ENCODE assay signal across 20 mouse cellular contexts in the genomic region with DNA sequence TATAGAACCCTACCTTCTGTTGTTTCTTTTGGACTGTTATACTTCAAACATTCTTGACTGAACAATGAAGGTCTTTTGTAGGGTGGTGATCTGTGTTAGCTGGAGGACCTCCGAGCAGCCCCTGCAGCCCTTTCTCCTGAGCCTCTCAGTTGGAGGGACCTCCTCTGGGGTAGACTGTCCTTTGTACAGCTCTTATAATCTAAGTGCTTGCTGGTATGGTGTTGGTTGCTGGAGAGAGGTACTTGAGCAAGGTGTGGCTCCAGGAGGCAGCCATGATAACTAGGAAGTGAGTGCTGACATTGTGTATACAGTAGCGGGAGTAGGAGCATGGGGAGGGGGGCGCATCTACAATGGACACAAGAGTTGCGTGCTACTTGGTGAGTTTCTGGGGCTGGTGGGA. TPM values are rescaled to one million over a fixed set of nuclear protein-coding genes. Genes with fewer than 3 reads are reported as not detected.
DNase-seq lines count a peak whose midpoint lies in the region; ATAC-seq and TF ChIP-seq lines count a peak whose summit lies in the region.
"Had no signal": no experiment of that assay in that cellular context is flagged by ENCODE, and none has a peak within 500 bp of the region (broad histone marks: within the 10 kb centered on the region; RNA-seq: fewer than 3 reads in every experiment).

No protein-coding gene starts in this region.

- peaks cover 29% of the 10 kb centered on the region for H3K79me2 ChIP-seq in myocyte (ENCODE audit: control insufficient read depth, insufficient read depth)

- no peaks in the 10 kb centered on the region for H3K36me3 ChIP-seq in lung, embryonic 15.5 days
- H3K36me3 ChIP-seq in lung, postnatal 0 days (ENCODE audit: insufficient read depth, low read length) = no peaks in the 10 kb centered on the region
- no peaks in the 10 kb centered on the region for H3K36me3 ChIP-seq in myocyte (ENCODE audit: control insufficient read depth, insufficient read depth)
- H3K36me3 ChIP-seq: forebrain, embryonic 15.5 days had no signal

- DNase-seq in lung, postnatal 25 days (ENCODE audit: low spot score) = no peak
- DNase-seq in lung, postnatal 0 days (ENCODE audit: low spot score) = peak; percentile 49
- no peak for DNase-seq in lung, postnatal 36 days
- DNase-seq in left cerebral cortex, postnatal 10 days (ENCODE audit: extremely low spot score in 1 of 2, low spot score in 2 of 2) = no peak
- DNase-seq: adrenal gland, adult 2 months; adrenal gland, postnatal 10 days; adrenal gland, postnatal 25 days; cerebellum, adult 11 months; cerebellum, adult 18-20 months; cerebellum, adult 8-10 months; cerebellum, adult 9-11 months; cerebellum, postnatal 14 days; cerebellum, postnatal 36 days; embryo, embryonic 11 days had no signal

- TF ChIP-seq POLR2A in myocyte (IDR thresholded peaks at IDR 0.05; ENCODE audit: insufficient read length, low read depth) = no peak

- H3K27me3 ChIP-seq in lung, embryonic 15.5 days = no peaks in the 10 kb centered on the region
- H3K27me3 ChIP-seq in lung, postnatal 0 days (replicated peaks; ENCODE audit: insufficient read depth, low read length) = no peaks in the 10 kb centered on the region
- no peaks in the 10 kb centered on the region for H3K27me3 ChIP-seq in myocyte (ENCODE audit: control insufficient read depth, insufficient read depth, insufficient read length)
- H3K27me3 ChIP-seq: embryonic facial prominence, embryonic 13.5 days; embryonic facial prominence, embryonic 15.5 days; forebrain, embryonic 13.5 days; forebrain, embryonic 15.5 days had no signal

- H3ac ChIP-seq in myocyte (ENCODE audit: control insufficient read depth, insufficient read length) = no peak overlapping the region

- H3K27ac ChIP-seq in lung, embryonic 15.5 days = no peak overlapping the region
- no peak overlapping the region for H3K27ac ChIP-seq in lung, postnatal 0 days (ENCODE audit: low read length)
- H3K27ac ChIP-seq: embryonic facial prominence, embryonic 13.5 days; embryonic facial prominence, embryonic 15.5 days; forebrain, embryonic 13.5 days; forebrain, embryonic 15.5 days had no signal

- no peak for TF ChIP-seq EP300 in lung, postnatal 0 days (IDR thresholded peaks at IDR 0.05)

- WGBS in lung, embryonic 15.5 days = 57% methylated on average over 4 of the region's 4 CpGs
- 74% methylated on average over 4 of the region's 4 CpGs for WGBS in lung, postnatal 0 days

- H3K9ac ChIP-seq in lung, embryonic 15.5 days = no peak overlapping the region
- H3K9ac ChIP-seq in lung, postnatal 0 days (replicated peaks; ENCODE audit: low read depth) = no peak overlapping the region
- H3K9ac ChIP-seq: embryonic facial prominence, embryonic 13.5 days; embryonic facial prominence, embryonic 15.5 days; forebrain, embryonic 13.5 days; forebrain, embryonic 15.5 days had no signal

- ATAC-seq in lung, embryonic 15.5 days (ENCODE audit: borderline replicate concordance, extremely low read depth, low FRiP score, low TSS enrichment) = peak; percentile 37; the same call in 1 of the 2 replicates
- peak; percentile 56; the same call in 1 of the 2 replicates for ATAC-seq in lung, postnatal 0 days
- ATAC-seq: forebrain, embryonic 13.5 days; forebrain, embryonic 15.5 days had no signal

- H3K9me3 ChIP-seq in lung, embryonic 15.5 days = no peaks in the 10 kb centered on the region
- no peaks in the 10 kb centered on the region for H3K9me3 ChIP-seq in lung, postnatal 0 days (ENCODE audit: low read length)
- H3K9me3 ChIP-seq: embryonic facial prominence, embryonic 13.5 days; embryonic facial prominence, embryonic 15.5 days; forebrain, embryonic 13.5 days; forebrain, embryonic 15.5 days had no signal

- TF ChIP-seq CTCF in lung, postnatal 0 days (IDR thresholded peaks at IDR 0.05) = no peak

- no peak overlapping the region for H3K4me2 ChIP-seq in lung, embryonic 15.5 days
- H3K4me2 ChIP-seq in lung, postnatal 0 days (replicated peaks; ENCODE audit: low read depth, low read length) = no peak overlapping the region
- H3K4me2 ChIP-seq in myocyte (ENCODE audit: low read depth) = peak overlapping the region; percentile 31
- H3K4me2 ChIP-seq: embryonic facial prominence, embryonic 13.5 days; embryonic facial prominence, embryonic 15.5 days; forebrain, embryonic 13.5 days; forebrain, embryonic 15.5 days had no signal

- intact Hi-C loops in left cerebral cortex, postnatal 10 days (cut with DNase I) = no loop called here

- no peak overlapping the region for H3K4me3 ChIP-seq in lung, embryonic 15.5 days
- H3K4me3 ChIP-seq in lung, postnatal 0 days (ENCODE audit: low read depth, low read length) = no peak overlapping the region
- H3K4me3 ChIP-seq in myocyte = no peak overlapping the region
- H3K4me3 ChIP-seq: embryonic facial prominence, embryonic 13.5 days; embryonic facial prominence, embryonic 15.5 days; forebrain, embryonic 13.5 days; forebrain, embryonic 15.5 days had no signal

- 0 out of 2 replicates have a peak, but pooled peaks cover 11% of the 10 kb centered on the region for H3K4me1 ChIP-seq in lung, embryonic 15.5 days
- 0 out of 2 replicates have a peak, but pooled peaks cover 3% of the 10 kb centered on the region for H3K4me1 ChIP-seq in lung, postnatal 0 days (ENCODE audit: insufficient read depth, low read depth, low read length)

TF ChIP-seq in myocyte, 11 proteins besides CTCF, POLR2A, EP300 and RAD21:
- TF ChIP-seq MYOD1 (IDR thresholded peaks at IDR 0.05; ENCODE audit: control insufficient read depth in 1 of 3, insufficient read length in 2 of 3, low read depth in 2 of 3) (no peak), REST (IDR thresholded peaks at IDR 0.05; ENCODE audit: insufficient read depth, insufficient read length) (no peak), USF1 (IDR thresholded peaks at IDR 0.05; ENCODE audit: low read depth) (no peak), TCF12 (IDR thresholded peaks at IDR 0.05; ENCODE audit: insufficient read depth, poor library complexity, severe bottlenecking) (no peak), SRF (IDR thresholded peaks at IDR 0.05; ENCODE audit: control insufficient read depth, insufficient read length, low read depth) (no peak), MYOG (IDR thresholded peaks at IDR 0.05; ENCODE audit: control insufficient read depth in 1 of 3, insufficient read depth in 1 of 3, insufficient read length in 2 of 3, low read depth in 2 of 3) (no peak), CEBPB (IDR thresholded peaks at IDR 0.05; ENCODE audit: insufficient read depth, poor library complexity, severe bottlenecking) (no peak), MAX (IDR thresholded peaks at IDR 0.05; ENCODE audit: low read depth) (no peak), TCF3 (IDR thresholded peaks at IDR 0.05; ENCODE audit: insufficient read length, low read depth) (no peak), E2F4 (IDR thresholded peaks at IDR 0.05; ENCODE audit: insufficient read depth) (no peak), POLR2AphosphoS2 (IDR thresholded peaks at IDR 0.05; ENCODE audit: insufficient read length, low read depth) (no peak)

RNA-seq across cellular contexts. Expression of a gene that starts 58.4 kb away (rescaled TPM):
- 42.5 and 45.6 TPM in 2 replicates for polyA plus RNA-seq in lung, embryonic 15.5 days (2015; fragmentation: Nextera tagmentation; extraction: Ambion mirVana)
- 43.9 and 44.4 TPM in 2 replicates for polyA plus RNA-seq in lung, postnatal 0 days (2015; fragmentation: Nextera tagmentation; extraction: Ambion mirVana)
- 5.4 TPM for polyA plus RNA-seq in myocyte (2012; fragmentation: generic; extraction: Trizol)
- total RNA-seq in left cerebral cortex, postnatal 10 days (2021) = 10 to 100 TPM in 1 of 2 experiments, 1 to 10 TPM in 1; 8.2 to 11.4 TPM
